Mouse (Mus musculus): ENCODE measurements at regions not wholly inside any gene's neighbourhood (a gene's known extent, or its start where the extent isn't known, plus 50 kb on each side); places are given as distances from the start of the nearest gene placed in this dataset.
A peak's percentile ranks its signal among the peaks of the same experiment; 100 is the strongest.

DNA sequence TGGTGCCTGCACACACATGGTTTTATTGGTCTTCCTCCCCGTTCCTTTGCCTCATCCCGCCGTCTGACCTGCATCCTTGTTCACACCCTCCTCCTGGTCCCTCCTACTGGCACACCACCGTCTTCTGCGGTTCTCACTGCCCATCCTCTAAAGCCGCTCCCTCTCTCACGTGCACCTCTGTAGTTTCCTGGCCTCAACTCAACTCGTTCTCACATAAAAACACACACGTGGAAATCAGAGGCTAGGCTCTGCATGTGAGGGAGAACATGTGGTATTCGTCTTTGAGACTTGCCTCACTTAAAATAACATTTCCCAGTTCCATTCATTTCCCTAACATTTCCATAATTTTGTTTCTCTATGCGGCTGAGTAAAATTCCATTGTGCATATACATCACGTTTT is 69.5 kb downstream of the Aldh8a1 start:
- no peak for DNase-seq (ENCODE audit: extremely low read depth, low read depth, low spot score)

DNA sequence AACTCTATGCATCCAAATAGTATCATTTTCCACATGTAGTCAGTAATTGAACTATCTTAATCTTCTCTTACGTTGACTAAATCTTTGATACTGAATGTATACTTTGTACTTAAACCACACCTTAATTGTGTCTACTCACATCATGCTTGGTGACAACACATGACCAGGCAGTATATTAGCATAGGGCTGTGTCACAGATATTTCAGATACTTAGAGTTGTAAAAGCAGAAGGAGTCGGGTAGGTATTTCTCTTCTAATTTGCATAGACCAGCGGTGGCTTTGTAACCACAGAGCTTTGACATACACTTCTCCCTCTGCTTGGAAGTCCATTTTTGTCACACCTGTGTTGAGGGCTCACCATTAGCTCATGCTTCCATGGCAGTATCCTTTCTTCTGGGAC is 71.0 kb downstream of the Aldh8a1 start:
- no peak for DNase-seq (ENCODE audit: extremely low read depth, low read depth, low spot score)

DNA sequence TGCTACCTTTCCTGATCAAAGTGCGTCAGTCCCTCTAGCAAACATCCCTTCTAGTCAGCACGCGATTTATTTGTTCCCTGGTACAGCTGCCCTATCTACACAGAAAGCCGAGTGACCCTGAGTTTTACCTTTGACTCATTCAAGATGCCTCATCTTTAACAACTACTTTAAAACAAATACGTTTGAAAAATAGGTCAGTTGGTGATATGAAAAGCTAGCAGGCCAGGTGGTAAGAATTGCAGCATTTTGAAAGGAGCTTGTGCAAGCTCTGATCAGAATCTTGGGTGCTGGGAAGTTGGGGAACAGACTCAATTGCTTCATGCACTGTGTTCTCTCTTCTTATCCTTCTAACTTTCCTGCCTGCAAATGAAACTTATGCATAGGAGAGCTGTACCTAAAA is 71.9 kb downstream of the Aldh8a1 start:
- no peak for DNase-seq (ENCODE audit: extremely low read depth, low read depth, low spot score)

DNA sequence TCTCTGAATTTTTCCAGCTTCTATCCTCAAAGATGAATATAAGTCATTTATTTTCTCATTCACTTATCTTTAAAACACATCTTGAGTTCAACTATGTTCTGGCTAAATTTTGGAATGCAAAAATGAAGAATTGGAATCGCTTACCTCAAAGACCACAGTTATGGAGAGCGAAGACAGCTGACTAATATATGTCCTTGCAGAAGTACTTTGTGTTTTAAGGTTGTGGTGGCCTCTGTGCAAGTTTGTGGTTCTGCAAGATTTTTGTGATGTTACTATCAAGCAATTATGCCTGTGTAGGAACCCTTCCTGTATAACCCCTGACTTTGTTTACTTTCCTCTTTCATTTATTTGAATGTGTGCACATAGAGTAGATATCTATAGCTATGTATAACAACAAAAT is 75.5 kb downstream of the Aldh8a1 start:
- DNase-seq (ENCODE audit: extremely low read depth, low read depth, low spot score) = no peak

DNA sequence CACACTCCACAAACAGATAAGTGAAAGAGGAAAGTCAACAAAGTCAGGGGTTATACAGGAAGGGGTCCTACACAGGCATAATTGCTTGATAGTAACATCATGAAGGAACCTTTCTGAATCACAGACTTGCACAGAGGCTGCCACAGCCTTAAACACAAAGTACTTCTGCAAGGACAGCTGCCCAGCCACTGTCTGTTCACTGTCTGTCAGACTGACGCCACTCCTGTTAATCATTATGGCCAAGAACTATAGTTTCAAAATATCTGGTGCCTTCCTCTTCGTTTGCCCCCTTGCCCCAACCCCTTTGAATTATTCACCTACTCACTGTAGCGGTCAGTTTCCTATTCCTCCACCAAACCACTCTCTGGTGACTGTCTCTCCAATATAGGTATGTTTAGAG is 76.4 kb downstream of the Aldh8a1 start:
- DNase-seq (ENCODE audit: extremely low read depth, low read depth, low spot score) = no peak

DNA sequence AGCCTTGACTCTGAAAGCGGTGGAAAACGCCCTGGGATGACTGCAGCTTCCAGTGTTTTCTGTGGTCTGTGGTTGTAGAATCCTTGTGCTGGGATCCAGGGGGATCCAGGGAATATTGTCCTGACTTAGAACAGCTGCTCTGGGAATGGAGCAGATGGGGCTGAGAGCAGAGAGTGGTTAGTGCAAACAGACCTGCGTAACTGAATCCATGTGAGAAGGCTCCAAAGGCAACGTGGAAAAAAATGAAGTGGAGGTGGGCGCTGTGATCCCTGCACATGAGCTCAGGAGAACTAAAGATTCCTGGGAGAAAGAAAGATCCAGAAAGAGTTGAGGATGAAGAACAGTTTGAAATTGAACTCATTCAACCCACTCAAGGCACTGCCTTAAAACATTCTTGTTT is 77.1 kb downstream of the Aldh8a1 start:
- no peak for DNase-seq (ENCODE audit: extremely low read depth, low read depth, low spot score)

DNA sequence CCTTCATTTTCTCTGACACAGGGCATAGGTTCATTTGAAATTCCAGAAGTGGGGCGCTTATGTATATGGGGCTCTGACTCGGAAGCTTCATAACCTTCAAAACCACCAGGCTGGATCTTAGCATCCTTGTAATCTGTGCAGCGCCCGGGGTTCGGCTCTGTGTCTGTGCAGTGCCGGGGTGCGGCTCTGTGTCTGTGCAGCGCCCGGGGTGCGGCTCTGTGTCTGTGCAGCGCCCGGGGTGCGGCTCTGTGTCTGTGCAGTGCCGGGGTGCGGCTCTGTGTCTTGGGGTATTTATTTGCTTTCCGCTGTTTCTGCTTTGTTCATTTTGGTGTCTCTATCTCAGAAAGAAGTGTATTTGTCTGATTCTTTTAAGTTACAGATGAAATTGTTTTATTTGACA is 77.7 kb downstream of the Aldh8a1 start:
- DNase-seq (ENCODE audit: extremely low read depth, low read depth, low spot score) = no peak

DNA sequence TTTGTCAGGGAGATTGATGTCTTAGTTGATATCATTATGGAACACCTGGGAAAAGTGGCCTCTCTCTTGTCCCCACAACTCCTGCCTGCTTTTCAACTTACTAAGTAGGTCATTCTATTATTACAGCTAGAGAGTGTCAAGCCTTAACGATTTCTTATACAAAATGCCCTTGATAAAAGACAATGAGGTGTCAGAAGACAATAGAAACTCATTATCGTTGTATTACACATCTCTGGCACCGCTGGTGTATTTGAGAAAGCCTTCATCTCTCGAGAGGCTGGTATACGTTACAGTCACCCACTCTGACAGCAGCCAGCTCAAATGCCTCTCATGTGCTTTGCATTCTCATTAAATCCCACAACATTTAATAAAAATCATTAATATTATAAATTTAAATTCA is 78.8 kb downstream of the Aldh8a1 start:
- no peak for DNase-seq (ENCODE audit: extremely low read depth, low read depth, low spot score)

DNA sequence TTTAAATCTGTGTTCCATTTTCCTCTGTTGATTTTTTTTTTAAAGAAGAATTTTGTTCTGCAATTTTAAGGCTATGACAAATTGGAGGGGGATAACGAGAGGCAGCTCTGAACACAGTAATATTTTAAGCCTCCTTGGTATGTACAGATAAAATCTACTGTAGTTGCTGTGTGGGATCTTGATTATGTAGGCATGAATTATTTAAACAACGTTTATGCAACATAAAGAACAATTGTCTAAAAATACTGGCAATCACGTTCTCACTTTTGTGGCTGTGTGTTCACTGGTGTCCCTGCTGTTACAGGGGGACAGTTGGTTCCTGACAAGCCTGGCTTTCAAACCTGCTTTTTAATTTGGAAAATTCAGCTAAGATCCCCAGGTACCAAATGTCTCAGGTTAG is 79.3 kb downstream of the Aldh8a1 start:
- no peak for DNase-seq (ENCODE audit: extremely low read depth, low read depth, low spot score)

DNA sequence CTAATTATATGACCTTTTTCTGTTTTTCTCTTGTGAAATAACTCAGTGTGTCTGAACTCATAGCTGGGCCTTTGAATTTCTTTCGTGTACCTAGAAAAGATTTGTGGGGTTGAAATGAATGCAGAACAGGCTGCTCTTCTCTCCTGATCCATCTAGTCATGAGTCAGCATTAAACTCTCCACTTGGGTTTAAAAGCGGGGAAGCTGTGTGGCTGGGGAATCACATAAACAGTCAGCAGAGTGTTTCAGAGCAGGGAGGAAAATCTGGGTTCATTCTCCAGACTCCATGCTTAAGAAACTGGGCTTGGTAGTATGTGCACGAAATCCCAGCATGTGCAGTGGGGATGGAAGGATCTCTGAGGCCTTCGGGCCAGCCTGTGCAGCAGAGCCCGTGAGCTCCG is 79.9 kb downstream of the Aldh8a1 start:
- DNase-seq (ENCODE audit: extremely low read depth, low read depth, low spot score) = no peak

DNA sequence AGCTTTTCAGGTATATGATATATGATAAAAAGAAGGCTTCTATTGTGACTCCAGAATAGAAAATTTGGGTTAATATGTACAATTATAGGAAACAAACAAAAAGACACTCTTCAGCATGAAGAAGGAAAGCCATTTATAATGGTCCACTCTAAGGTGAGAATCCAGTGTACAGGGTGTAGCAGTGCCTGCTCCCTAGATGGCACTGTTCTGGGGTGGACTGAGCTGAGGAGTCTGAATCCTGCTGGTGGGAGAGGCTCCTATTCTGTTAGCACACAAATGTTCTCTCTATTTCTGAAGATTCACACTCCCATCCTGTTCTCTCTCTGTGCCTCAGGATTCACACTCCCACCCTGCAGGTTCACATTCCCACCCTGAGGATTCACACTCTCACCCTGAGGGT is 81.5 kb downstream of the Aldh8a1 start:
- DNase-seq (ENCODE audit: extremely low read depth, low read depth, low spot score) = no peak

DNA sequence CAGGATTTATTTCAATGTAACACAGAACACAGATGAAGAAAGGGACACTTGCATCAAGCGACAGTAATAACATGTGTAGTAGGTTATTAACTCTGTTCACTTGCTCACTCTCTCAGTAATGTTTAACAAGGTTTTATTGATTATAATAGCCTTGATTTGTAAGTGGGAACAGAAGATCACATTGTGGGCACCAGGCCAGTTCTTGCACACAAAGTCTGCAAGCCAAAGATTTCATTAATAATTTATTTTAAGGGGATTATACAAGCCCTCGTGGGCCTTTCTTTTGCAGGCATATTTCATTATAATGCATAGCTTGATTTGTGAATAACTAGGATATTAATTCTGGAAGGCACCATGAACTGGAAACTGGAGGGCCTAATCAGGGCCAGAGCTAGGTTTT is 83.0 kb downstream of the Aldh8a1 start:
- DNase-seq (ENCODE audit: extremely low read depth, low read depth, low spot score) = no peak

DNA sequence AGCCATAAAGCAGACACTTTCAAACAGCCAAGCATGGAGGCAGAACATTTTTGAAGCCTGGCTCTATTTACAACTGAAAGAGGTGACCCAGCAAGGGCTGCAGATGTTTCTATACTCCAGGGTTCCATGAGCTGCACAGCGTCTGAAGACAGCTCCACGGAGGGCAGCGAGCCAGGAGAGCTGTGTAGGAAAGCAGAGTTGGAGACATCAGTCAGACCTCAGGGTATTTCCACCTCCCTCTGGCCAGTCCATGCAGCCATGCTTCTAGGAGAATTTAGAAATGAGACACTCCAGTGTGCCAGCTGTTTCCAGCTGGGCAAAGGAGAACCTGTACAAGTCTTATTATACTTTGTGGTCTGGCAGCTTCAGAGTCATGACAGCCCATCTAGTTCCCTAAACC is 85.8 kb downstream of the Aldh8a1 start:
- DNase-seq (ENCODE audit: extremely low read depth, low read depth, low spot score) = no peak

DNA sequence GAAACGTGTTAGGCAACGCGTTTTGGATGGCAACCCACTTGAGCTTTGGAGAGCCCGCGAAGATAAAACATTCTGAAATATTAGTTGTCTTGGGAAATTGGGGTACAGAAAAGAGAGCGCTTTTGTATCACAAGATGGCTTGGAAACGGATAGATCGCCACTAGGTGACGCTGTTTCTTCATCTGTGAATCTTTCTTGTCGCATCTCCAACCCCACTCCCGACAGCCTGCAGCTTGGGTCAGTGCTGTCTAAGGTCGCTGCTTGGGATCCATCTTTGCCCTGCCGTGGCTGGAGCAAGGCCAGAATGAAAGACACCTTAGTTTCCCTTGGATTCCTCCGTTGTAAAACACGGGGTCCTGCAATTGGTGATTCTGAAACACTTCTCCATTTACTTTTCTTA is 88.3 kb downstream of the Aldh8a1 start:
- DNase-seq (ENCODE audit: extremely low read depth, low read depth, low spot score) = peak; percentile 16

DNA sequence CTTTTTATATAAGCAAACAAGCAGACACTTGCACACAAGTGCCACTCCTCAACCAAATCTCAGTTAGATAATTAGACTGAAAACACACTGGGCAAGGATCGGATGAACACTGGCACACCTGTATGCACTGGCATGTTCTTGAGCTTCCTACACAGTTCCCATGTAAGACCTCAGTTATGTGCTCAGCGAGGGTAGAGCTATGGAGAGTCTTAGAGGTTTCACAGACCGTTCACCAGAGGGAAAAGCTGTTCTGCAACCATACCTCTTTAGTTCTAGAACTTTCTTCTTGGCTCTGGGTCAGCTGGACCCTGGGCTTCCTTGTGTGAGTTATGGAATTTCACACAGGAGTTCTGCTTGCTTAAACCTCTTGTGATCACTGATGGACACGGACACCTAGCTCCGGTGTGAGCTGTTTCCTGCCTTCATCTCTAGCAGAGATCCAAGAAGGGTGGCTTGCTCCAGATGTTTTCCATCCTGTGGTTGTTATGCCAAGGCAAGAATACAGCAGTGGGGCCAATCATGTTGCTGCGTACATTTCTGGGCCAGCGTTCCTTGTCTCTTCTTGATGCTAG is 88.8 kb downstream of the Aldh8a1 start:
- no peak for DNase-seq (ENCODE audit: extremely low read depth, low read depth, low spot score)

DNA sequence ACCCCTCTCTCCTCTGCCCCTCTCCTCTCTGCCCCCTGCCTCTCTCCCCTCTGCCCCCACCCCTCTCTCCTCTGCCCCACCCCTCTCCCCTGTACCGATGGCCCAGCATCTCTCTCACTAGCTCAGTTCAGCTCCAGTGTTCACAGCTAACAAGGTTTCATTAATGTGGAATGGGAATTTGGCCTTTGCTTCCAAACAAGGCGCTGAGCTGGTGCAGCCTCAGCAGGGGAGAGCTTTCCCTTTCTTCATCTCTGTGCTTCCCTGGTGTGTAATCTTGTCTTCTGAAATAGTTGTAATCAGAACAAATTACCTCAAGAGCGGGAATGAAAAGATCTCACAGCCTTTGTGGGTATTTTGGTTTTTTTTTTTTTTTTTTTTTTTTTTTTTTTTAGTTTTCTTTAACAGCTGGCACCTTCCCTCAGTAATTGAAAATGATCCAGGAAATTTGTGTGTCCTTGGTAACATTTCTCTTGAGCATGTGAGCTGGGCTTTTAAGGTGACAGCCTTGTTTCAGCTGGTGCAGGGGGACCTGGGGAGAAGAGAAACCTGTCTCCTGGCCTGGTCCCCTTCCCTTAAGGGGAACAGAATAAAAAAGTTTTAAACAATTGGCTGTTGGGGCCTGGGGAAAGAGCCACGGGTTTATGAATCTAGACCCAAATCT is 90.5 kb downstream of the Aldh8a1 start:
- DNase-seq (ENCODE audit: extremely low read depth, low read depth, low spot score) = no peak

DNA sequence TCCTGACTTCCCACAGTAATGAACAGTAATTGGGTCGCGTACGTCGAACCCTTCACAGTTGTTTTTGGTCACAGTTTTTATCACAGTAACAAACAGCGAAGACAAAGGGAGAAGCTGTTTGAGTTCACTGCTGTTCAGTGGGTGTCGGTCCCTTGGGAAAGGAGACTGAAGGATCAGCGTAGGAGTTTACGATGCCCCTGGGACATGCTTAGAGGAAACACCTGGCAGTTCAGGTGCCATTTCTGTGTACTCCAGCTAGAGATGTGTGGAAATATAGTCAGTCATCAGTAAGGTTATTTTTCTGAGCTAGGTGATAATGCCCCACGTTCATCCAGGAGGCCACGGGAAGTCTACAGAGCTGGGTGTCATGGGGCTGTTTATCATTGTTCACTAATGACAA is 91.3 kb downstream of the Aldh8a1 start:
- DNase-seq (ENCODE audit: extremely low read depth, low read depth, low spot score) = peak; percentile 34

DNA sequence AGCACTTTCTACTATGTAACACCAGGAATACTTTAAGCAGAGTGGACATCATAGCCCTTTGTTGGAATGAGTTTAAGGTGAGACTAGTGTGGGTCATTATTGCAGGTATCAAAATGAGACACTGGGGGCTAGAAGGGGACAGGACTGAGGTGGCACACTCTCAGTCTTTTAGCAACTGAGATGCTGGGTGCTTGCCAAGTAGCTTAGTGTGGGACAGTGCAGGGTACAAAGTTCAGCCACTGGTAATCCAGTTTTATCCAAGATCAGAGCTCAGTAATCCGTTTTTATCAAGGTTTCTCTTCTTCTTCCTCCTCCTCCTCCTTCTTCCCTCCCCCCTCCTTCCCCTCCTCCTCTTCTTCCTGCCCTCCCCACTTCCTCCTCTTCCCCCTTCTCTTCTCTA is 92.9 kb downstream of the Aldh8a1 start:
- no peak for DNase-seq (ENCODE audit: extremely low read depth, low read depth, low spot score)

DNA sequence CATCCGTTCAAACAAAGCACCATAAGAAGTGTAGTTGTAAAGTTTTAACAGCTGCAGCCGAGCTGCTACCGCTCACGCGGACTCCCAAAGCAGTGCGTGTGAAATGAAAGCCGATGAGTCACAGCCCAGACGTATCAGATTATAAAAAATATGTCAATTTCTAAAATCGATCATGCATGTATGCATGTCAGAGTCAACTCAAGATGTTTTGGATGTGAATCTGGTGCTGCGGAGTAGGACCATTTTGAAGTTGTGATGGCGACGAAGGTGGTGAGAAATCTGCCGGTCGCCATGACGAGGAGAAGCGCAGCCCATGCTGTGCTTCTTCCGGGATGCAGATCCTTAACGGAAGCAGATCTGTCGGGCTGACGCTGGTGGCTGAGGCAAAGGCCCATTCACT is 93.5 kb downstream of the Aldh8a1 start:
- DNase-seq (ENCODE audit: extremely low read depth, low read depth, low spot score) = no peak

DNA sequence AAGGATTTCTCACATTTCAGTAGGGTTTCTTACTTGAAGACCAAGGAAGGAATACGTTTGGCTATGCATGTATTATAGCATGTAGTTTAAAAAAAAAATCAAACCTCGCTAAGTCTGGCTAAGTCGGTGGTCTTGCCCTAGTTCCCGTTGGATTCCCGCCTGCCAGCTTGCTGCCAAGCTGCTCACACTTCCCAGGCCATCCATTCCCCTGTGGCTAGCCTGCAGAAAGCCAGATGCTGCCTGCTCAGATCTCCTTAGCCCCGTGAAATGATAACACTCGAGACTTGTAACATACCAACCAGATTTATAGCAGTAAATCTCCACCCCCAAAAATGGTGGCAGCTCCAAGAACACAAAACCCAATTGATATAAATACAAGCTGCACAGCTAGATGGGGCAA is 97.2 kb downstream of the Aldh8a1 start:
- no peak for DNase-seq (ENCODE audit: extremely low read depth, low read depth, low spot score)

DNA sequence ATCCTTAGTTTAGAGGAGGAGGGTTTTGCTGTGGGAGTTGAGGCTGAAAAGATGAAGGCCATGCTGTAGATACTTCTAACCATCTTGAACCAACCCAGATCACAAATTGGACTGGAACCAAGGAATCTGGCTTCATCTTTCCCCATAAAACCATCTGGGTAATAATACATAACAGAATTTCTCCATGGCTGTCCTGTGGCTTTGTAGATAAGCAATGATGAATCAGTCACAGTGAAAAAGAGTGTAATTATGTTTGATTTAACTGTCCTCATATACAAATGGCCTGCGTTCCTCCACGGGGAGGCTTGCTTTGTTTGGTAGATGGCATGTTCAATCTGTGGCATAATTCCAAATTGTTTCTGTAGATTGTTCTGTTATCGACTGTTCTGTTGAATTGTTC is 100.9 kb downstream of the Aldh8a1 start:
- no peak for DNase-seq (ENCODE audit: extremely low read depth, low read depth, low spot score)

DNA sequence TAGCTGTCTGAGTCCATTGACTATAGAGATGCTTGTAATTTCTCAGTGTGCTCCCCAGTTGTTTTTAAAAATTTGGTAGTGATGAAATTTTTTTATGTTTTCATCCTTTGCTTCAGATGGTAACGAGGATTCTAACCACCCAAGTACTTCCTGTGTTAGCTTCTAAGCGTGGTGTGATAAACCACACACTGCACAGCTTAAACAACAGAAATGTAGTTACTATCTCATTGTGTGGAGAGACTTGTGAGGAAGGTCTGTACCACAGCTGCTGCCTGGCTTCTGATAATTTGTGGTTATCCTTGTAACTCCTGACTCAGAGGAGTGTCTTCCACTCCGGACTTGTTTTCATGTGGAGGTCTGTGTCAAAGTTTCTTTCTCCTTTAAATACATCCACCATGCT is 102.3 kb downstream of the Aldh8a1 start:
- DNase-seq (ENCODE audit: extremely low read depth, low read depth, low spot score) = no peak

DNA sequence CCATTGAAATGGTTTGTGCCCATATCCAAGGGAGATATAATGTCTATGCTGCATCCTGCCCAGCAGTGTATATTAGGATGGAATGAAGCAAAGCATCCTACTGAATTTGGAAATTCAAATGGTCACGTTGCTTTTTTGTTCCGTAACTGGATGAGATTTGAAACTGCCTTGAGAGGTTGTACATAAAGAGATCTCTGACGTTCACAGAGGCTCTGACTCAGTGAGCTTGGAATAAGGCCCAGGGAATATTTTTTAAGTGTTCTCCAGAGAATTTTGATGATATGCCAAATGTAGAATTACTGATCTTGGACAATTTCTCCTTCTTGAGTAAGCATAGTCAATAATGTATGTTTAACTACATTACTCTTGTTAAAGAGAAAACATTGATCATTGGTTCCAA is 104.2 kb downstream of the Aldh8a1 start:
- DNase-seq (ENCODE audit: extremely low read depth, low read depth, low spot score) = no peak

All from fat pad, adult 2 months (tissue).